Mouse (Mus musculus): Measurements from ENCODE around the gene Cemip.

Cemip gene

DNA sequence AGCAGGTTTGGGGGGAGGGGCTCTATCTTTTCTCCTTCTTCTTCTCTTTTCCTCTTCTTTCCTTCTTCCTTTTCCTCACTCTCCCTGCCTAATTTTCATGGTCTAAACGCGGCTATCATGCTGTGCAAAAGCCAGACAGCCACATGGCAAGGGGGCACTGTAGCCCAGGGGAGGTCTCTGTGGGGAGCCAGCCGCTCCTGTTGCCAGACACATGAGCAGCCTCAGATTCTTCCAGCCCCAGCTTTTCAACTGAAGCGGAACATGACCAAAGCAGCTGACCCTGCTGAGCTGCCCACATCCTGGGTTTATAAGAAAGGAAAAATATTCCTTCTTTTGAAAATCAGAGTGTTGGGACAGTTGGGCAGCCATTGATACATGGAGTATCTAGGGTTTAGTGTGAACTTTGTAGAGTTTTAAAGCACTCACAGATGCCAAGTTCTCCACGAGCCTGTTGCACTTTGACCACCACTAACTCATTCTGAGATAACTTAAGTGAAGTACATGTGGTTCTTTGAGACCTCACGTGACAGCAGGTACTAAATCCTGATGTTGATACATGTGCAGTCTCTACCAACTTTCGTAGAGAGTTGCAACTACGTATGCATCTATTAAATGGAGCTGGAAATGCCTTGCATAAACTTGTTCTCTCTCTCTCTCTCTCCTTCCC is 46.3 kb downstream of the Cemip start:
- in situ Hi-C loops (cut with MboI; ENCODE audit: unreplicated experiment in 2 of 2), result no loop called here

DNA sequence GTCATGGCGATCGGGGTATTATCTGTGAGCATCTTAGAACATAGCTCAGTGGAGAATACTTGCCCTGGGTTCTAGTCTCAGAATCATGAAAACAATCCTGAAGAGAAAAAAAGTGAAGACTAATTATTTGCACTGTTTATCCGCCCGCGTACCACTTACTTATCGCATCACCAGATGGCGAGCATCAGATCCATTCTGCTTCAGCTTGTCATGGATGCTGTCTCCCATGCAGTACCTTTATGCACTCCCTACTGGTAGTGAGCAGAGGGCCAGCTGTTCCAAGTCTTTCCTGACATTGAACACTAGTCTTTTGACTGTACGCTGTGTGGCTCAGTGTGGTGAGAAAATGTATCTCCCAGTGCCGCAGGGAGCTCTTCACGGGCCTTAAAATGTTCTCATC is 47.7 kb downstream of the Cemip start:
- in situ Hi-C loops (cut with MboI; ENCODE audit: unreplicated experiment in 2 of 2), result no loop called here

DNA sequence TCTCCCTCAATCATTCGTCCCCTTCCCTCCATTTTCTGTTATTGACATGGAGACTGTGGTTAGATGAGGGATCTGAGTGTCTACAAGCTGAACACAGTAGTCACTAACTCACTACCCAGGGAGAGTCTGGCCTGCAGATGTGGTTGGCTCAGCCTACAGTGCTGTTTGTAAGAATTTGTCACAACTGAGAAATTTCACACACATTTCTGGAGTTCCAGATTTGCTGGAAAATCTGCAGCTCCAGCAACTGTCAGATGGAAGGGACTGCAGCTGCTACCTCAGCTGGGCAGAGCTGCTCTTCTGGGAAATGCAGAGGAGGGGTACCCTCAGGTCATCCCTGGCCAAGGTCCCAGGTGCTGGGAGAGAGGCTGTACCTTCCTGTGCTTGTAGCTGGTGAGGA is 53.5 kb downstream of the Cemip start:
- in situ Hi-C loops (cut with MboI; ENCODE audit: unreplicated experiment in 2 of 2), result no loop called here

GRCm38 (mm10) chr7:84029120-84029771 is 57.1 kb downstream of the Cemip start:
- in situ Hi-C loops (cut with MboI; ENCODE audit: unreplicated experiment in 2 of 2), result no loop called here

DNA sequence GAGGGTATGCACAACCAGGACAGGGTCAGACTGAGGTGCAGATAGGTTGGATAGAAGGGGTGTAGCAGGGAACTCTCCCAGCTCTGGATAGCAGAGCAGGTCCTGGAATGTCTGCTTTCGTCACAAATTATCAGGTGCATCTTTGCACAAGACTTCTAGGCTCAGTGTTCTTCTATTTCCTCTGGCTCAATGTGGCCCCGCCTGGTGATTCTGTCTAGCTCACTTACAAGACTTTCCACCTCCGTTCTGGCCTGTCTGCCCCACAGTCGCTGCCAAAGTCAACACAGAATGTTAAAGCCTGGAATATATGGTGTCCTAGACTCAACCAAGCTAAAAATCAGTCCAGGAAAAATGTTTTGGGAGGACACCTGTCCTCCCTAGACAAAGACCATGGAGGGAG is 57.9 kb downstream of the Cemip start:
- in situ Hi-C loops (cut with MboI; ENCODE audit: unreplicated experiment in 2 of 2), result no loop called here

DNA sequence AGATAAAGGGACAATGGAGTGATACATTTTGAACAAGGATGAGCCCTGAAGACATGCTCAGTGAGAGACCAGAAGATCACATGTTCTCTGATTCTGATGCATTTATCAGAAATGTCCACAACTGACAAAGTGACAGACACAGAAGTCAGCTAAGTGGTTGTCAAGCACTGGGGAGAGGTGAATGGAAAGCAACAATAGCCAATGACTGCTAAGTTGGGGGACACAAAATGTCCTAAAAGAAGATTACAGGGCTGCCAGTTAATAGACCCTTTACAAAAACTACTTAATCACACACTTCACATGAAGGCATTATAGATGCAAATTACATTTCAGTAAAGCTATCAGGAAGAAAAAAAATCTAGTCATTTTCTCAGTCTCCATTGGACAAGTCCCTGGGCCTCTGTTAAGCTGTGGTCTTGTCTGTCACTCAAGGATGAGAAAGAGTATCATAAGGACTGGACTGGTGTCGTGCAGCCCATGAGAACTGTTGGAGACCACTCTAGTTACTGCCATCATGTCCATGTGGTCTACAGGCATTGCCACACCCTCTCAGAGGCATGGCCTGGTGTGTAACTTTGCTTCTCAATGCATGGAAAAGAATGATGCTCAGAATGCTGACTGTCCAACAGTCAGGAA is 59.2 kb downstream of the Cemip start:
- in situ Hi-C loops (cut with MboI; ENCODE audit: unreplicated experiment in 2 of 2), result no loop called here

DNA sequence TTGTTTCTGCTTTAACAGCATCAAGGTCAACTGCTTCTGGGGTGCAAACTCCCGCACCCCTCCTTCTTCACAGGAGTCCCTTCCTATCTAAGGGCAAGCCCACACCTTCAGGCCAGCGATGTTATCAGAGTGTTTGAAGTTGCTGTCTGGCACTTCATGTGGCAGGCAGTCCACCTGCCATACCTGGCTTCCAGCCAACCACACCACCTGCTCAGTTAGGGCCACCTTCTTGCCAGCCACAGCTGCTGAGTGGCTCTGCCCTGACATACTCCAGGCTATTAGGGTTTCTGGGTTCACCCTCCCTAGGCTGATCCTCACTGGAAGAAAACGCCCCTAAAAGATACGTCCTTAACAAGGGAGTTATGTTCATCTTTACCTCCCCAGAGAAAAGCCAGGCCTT is 60.2 kb downstream of the Cemip start:
- in situ Hi-C loops (cut with MboI; ENCODE audit: unreplicated experiment in 2 of 2), result no loop called here

- in situ Hi-C loops (cut with MboI; ENCODE audit: unreplicated experiment in 2 of 2), result no loop called here
Observed at GRCm38 (mm10) chr7:84023466-84023865, 62.8 kb downstream of the Cemip start.

DNA sequence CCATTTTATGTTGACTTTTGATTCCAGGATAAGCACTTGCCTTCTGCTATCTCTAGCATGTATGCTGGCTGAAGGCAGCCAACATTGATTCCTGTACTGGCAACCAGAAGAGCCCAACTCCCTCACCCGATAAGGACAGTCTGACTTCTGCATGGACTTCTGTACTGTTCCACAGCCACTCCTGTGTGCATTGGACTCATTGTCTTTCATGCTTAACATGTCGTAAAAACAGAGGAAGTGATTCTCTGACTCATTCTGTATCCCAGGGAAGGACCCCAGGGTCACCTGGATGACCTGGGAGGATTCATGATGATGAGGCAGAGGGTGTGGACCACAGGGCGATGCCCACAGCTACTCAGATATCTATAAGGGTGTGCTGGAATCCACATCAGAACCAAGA is 63.8 kb downstream of the Cemip start:
- in situ Hi-C loops (cut with MboI; ENCODE audit: unreplicated experiment in 2 of 2), result no loop called here

- in situ Hi-C loops (cut with MboI; ENCODE audit: unreplicated experiment in 2 of 2), result no loop called here
Observed at GRCm38 (mm10) chr7:84019381-84019780, 66.9 kb downstream of the Cemip start.

- in situ Hi-C loops (cut with MboI; ENCODE audit: unreplicated experiment in 2 of 2), result no loop called here
Observed at GRCm38 (mm10) chr7:84018291-84019266, 67.7 kb downstream of the Cemip start.

DNA sequence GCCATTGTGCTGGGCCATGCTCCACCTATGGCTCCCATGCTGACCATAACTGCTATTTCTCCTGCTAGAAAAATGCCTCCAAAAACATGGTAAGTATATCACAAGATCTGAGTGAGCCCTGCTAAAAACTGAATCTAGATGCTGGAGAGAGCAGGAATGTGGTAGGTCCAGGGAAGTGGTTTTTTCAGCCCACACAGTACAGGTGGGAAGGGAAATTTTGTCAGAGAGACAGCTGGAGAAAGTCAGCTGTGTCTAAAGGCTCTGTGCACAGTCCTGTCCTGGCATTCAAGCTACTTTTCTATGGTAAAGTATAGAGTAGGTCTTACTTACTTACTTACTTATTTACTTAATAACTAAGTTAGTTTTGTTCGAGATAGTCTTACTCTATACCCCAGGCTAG is 71.3 kb downstream of the Cemip start:
- in situ Hi-C loops (cut with MboI; ENCODE audit: unreplicated experiment in 2 of 2), result no loop called here

DNA sequence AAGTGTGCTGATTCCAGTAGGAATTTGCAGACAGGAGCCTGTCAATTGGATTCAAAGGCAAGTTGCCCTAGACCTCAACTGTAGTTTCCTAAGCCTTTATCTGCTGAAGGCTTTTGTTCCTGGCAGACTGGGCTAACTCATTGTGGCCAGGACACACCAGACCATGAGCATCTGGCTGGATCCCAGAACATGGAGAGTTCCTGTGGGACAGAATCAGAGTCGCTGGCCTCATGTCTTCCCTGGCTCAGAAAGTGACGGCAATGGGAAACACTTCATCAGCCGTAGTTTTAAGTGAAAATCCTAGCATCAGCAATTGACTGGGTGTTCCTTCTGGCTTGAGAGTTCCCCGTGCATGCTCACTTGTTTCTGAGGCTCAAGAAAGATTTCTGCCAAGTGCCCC is 72.6 kb downstream of the Cemip start:
- in situ Hi-C loops (cut with MboI; ENCODE audit: unreplicated experiment in 2 of 2), result no loop called here

DNA sequence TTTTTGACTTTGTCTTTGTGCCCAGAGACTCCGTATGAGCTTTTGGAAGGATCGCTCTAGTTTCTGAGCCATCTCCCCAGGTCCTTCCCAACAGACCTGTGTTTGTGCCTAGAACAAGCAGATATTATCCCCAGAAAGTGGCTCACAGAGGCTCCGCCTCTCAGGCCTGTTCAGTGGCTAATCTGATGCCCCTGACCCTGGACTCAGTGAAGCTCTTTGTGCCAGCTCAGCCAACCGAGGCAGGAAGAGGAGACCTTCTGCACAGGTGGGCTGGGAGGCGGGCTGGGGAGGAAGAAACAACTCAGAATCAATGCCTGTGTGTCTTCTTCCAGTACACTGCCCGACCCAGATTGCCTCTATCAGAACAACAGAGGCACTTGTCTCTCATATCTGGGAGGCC is 81.9 kb downstream of the Cemip start:
- in situ Hi-C loops (cut with MboI; ENCODE audit: unreplicated experiment in 2 of 2), result no loop called here

DNA sequence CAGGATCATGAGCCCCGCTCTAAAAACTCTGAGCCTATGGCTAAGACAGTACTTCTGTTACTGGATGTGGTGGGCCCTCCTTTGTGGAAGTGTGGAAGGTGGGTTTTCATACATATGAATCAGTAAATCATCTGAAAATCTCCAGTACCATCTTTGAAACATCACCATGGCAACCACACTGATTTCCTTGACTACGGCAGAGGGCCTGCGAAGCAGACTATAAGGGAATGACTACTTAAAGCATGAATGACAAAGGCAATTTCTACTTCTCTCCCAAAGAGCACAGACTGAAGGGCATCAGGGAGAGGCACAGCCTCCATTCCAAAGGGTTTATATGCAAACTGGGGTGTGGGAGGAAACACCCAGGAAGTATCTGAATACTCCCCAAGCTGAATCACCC is 84.8 kb downstream of the Cemip start:
- in situ Hi-C loops (cut with MboI; ENCODE audit: unreplicated experiment in 2 of 2), result no loop called here

DNA sequence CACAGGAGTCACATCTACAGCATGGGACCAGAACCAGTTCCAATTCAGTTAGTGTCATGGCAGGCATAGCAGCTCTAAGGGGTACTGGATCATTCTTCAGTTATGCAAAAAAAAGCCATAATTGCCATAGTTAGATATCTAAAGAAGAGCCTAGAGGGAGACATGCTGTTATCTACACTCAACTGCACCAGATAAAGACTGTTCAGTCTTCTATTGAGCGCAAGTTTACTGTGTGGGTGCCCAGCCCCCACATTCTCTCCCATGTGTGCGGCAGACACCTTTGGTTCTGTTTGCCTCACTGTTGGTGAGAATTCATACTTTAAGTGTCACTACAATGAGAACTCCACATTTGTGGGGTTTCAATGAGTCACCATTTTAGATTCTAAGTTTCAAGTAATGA is 85.6 kb downstream of the Cemip start:
- in situ Hi-C loops (cut with MboI; ENCODE audit: unreplicated experiment in 2 of 2), result no loop called here

DNA sequence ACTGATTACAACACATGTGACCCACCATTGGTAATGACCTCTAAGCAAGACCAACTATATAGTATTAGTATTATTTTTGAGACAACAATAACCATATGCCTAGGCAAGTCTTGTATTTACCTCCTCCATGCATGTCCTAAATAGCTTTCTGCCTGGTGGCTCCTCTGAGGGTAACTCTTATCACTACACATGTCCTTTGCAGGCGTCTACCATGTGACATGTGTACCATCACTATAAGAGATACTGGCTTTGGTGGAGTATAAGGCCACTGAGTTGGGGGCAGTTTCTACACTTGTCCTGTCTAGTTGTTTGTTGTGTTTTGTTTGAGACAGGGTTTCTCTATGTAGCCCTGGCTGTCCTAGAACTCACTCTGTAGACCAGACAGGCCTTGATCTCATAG is 86.7 kb downstream of the Cemip start:
- in situ Hi-C loops (cut with MboI; ENCODE audit: unreplicated experiment in 2 of 2), result no loop called here

DNA sequence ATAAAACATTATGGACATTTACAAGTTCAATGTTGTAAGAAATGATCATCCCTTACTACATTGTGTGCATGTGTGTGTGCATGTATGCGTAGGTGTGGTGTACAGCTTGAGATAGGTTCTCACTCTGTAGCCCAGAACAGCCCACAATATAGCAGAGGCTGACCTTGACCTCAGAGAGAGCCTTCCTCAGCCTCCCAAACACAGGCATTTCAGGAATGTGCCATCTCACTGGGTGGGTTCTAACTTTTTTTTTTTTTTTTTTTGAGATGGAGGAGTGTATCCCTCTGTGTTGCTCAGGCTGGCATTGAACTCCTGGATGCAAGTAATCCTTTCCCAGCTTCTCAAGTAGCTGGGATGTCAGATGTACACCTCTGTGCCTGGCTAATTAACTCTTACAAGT is 92.0 kb downstream of the Cemip start:
- in situ Hi-C loops (cut with MboI; ENCODE audit: unreplicated experiment in 2 of 2), result no loop called here

GRCm38 (mm10) chr7:83989294-83989693 is 97.0 kb downstream of the Cemip start:
- in situ Hi-C loops (cut with MboI; ENCODE audit: unreplicated experiment in 2 of 2), result no loop called here

- in situ Hi-C loops (cut with MboI; ENCODE audit: unreplicated experiment in 2 of 2), result no loop called here
Observed at GRCm38 (mm10) chr7:83985751-83986150, 100.6 kb downstream of the Cemip start.

GRCm38 (mm10) chr7:83982566-83982965 is 103.7 kb downstream of the Cemip start:
- in situ Hi-C loops (cut with MboI; ENCODE audit: unreplicated experiment in 2 of 2), result no loop called here
